Mouse (Mus musculus) stomach, embryonic 16.5 days (tissue): ENCODE measurements around the gene Lfng. TPM values are rescaled to one million over a fixed set of nuclear protein-coding genes. Genes with fewer than 3 reads are reported as not detected.

Experiments
- ATAC-seq: fragments of 200-750 bp; cut with Nextera tagmentation; 2 replicates; pipeline ENCODE4 v1.8.0; 2017; ENCODE audit warnings: moderate number of reproducible peaks, moderate TSS enrichment; ENCODE audit not compliant: insufficient read depth, low FRiP score
- H3K27ac ChIP-seq: fragments of 300-500 bp; sonication (generic); 2 replicates; pipeline ENCODE4 v1.5.1; 2014; ENCODE audit warnings: low read length
- H3K27me3 ChIP-seq: fragments of 300-500 bp; sonication (generic); 2 replicates; pipeline ENCODE4 v1.6.1; 2014; ENCODE audit warnings: low read length, control low read depth, mixed read lengths; ENCODE audit not compliant: control insufficient read depth, insufficient read depth
- H3K36me3 ChIP-seq: fragments of 300-500 bp; sonication (generic); 2 replicates; pipeline ENCODE4 v1.6.1; 2014; ENCODE audit warnings: low read length; ENCODE audit not compliant: control insufficient read depth, insufficient read depth
- H3K4me1 ChIP-seq: fragments of 300-500 bp; sonication (generic); 2 replicates; pipeline ENCODE4 v1.6.1; 2014; ENCODE audit warnings: low read length, control low read depth, mixed read lengths; ENCODE audit not compliant: control insufficient read depth, insufficient read depth
- H3K4me2 ChIP-seq: fragments of 300-500 bp; sonication (generic); 2 replicates; pipeline ENCODE4 v1.6.1; 2014; ENCODE audit warnings: low read depth, low read length, mixed read lengths
- H3K4me3 ChIP-seq: fragments of 300-500 bp; sonication (generic); replicated peaks from 2 replicates; pipeline ENCODE4 v1.5.1; 2014; ENCODE audit warnings: mild to moderate bottlenecking, low read length
- H3K9ac ChIP-seq: fragments of 300-500 bp; sonication (generic); 2 replicates; pipeline ENCODE4 v1.6.1; 2014; ENCODE audit warnings: low read length
- H3K9me3 ChIP-seq: fragments of 300-500 bp; sonication (generic); replicated peaks from 2 replicates; pipeline ENCODE4 v1.6.1; 2016; ENCODE audit warnings: low read length, control low read depth; ENCODE audit not compliant: control insufficient read depth
- WGBS: fragments of 180-500 bp; shearing (Covaris S2); extraction: QIAGEN DNeasy Blood & Tissue Kit; methylation state at CpG from one replicate; pipeline ENCODE4 v1.1.7; 2014; 5-methylcytosine and 5-hydroxymethylcytosine counted together
- polyA plus RNA-seq: library from polyadenylated mRNA; unstranded; fragments of >200 nt; fragmentation: Nextera tagmentation; extraction: Ambion mirVana; gene quantifications from 2 replicates; pipeline ENCODE4 v1.2.1, GENCODE M21; 2015

Lfng gene
- polyA plus RNA-seq, 1 experiment from 2014 or later = 21.5 TPM

DNA sequence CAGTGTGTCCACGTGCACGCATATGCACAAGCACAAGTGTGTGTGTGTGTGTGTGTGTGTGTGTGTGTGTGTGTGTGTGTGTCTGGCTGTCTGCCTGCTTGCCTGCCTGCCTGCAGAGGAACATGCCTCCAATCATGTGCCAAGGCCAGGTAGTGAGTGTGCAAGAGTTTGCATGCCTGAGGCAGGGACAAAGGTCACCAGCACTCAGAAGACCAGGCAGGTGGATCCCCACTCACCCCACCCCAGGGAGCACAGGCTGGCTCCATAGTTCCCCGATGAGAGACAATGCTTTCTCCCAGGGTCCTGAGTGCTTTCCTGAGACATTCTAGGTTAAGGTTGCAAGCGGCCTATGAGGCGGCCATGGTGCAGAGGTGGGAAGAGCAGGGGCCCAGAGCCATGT lies 17.1 kb downstream of the Lfng start:
- Histone ChIP-seq H3K36me3 (peaks cover 19% of the 10 kb centered on the region), H3K9ac (no peak overlapping the region), H3K27me3 (no peaks in the 10 kb centered on the region), H3K4me2 (no peak overlapping the region), H3K4me1 (no peaks in the 10 kb centered on the region), H3K4me3 (no peak overlapping the region), H3K27ac (no peak overlapping the region), H3K9me3 (no peaks in the 10 kb centered on the region)
- WGBS = 88% methylated on average over 5 of the region's 5 CpGs
- ATAC-seq = no peak

DNA sequence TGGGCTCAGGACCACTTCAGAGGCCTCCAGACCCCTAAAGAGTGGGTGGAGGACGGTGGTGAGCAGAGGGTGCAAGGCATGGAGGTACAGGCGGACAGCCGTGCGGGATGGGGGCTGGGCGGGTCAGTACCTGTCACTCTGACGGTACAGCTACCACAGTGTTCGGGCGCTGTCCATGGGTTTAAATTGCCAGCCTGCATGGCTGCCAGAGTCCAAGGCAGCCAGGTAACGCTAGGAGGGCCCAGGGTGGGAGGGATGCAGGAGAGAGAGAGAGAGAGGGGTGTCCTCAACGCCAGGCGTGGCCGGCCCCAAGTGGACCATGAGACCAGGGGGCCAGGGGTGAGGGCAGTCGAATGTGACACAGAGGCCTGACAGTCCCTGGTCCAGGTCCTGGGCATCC lies 17.8 kb downstream of the Lfng start:
- H3K27me3 ChIP-seq = no peaks in the 10 kb centered on the region
- H3K27ac ChIP-seq = no peak overlapping the region
- H3K36me3 ChIP-seq = peaks cover 20% of the 10 kb centered on the region
- H3K4me3 ChIP-seq = no peak overlapping the region
- H3K4me2 ChIP-seq = no peak overlapping the region
- peak; percentile 14; the same call in 1 of the 2 replicates for ATAC-seq
- WGBS = 94% methylated on average over 13 of the region's 13 CpGs
- no peaks in the 10 kb centered on the region for H3K4me1 ChIP-seq
- H3K9me3 ChIP-seq = no peaks in the 10 kb centered on the region
- H3K9ac ChIP-seq = no peak overlapping the region

DNA sequence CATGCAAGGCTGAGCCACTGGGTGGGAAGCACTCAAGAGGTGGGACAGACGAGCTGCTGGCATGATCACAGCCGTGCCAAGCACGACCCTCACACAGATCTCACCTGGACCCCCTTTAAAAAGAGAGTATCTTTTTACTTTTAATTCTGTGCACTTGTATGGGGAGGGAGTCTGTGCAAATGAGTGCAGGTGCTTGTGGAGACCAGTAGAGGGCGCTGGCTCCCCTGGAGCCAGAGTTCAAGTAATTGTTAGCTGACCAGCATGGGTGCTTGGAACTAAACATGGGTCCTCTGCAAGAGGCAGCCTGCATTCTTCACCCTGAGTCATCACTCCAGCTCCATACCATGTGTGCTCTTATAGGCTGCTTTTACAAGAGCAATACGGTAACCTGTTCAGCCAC lies 20.5 kb downstream of the Lfng start:
- Histone ChIP-seq H3K4me1 (no peaks in the 10 kb centered on the region), H3K4me2 (no peak overlapping the region), H3K9ac (no peak overlapping the region), H3K27me3 (no peaks in the 10 kb centered on the region), H3K4me3 (no peak overlapping the region), H3K27ac (no peak overlapping the region), H3K36me3 (peaks cover 29% of the 10 kb centered on the region), H3K9me3 (no peaks in the 10 kb centered on the region)
- 94% methylated on average over 5 of the region's 5 CpGs for WGBS
- no peak for ATAC-seq

DNA sequence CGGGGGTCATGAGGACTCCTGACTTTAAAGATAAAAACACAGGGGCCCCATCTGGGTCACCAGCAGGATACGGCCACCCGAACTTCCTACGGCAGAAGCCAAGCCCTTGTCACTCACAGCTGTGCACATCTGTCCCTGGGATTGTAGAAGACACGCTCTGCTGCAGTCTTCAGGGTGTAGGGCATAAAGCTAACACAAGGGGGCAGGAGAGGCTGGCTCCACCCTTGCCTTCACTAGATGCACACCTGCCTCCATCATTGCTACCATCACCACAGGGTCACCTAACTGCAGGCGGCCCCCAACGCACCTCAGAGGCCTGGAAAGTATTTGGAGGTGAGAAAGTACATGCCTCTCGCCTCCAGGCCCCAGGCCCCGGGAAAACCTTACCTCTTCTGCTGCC lies 21.9 kb downstream of the Lfng start:
- H3K4me2 ChIP-seq = no peak overlapping the region
- H3K36me3 ChIP-seq = peaks cover 26% of the 10 kb centered on the region
- no peaks in the 10 kb centered on the region for H3K27me3 ChIP-seq
- no peak overlapping the region for H3K27ac ChIP-seq
- no peak overlapping the region for H3K4me3 ChIP-seq
- no peaks in the 10 kb centered on the region for H3K9me3 ChIP-seq
- H3K9ac ChIP-seq = no peak overlapping the region
- H3K4me1 ChIP-seq = no peaks in the 10 kb centered on the region
- no peak for ATAC-seq
- WGBS = 88% methylated on average over 9 of the region's 9 CpGs

DNA sequence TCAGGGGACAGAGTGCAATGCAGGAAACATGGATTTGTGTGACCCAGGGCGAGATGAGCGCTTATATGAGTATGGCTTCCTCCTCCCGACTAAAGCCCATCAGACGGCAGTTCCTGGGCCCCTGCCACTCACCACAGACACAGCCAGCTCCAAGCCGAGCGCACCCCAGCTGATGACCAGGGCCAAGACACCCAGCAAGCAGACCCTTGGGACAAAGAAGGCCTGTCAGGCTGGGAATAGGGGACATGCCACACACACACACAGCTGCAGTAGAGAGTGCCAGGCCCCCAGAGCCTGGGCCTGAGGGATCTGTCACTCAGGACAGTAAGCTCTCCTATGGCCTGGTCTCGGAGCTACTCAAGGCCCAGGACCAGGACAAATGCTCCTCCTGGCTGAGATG lies 26.3 kb downstream of the Lfng start:
- Histone ChIP-seq H3K27me3 (no peaks in the 10 kb centered on the region), H3K27ac (no peak overlapping the region), H3K4me1 (no peaks in the 10 kb centered on the region), H3K9ac (no peak overlapping the region), H3K9me3 (no peaks in the 10 kb centered on the region), H3K4me2 (no peak overlapping the region), H3K36me3 (peaks cover 32% of the 10 kb centered on the region), H3K4me3 (no peak overlapping the region)
- ATAC-seq = no peak
- WGBS = 89% methylated on average over 7 of the region's 7 CpGs

DNA sequence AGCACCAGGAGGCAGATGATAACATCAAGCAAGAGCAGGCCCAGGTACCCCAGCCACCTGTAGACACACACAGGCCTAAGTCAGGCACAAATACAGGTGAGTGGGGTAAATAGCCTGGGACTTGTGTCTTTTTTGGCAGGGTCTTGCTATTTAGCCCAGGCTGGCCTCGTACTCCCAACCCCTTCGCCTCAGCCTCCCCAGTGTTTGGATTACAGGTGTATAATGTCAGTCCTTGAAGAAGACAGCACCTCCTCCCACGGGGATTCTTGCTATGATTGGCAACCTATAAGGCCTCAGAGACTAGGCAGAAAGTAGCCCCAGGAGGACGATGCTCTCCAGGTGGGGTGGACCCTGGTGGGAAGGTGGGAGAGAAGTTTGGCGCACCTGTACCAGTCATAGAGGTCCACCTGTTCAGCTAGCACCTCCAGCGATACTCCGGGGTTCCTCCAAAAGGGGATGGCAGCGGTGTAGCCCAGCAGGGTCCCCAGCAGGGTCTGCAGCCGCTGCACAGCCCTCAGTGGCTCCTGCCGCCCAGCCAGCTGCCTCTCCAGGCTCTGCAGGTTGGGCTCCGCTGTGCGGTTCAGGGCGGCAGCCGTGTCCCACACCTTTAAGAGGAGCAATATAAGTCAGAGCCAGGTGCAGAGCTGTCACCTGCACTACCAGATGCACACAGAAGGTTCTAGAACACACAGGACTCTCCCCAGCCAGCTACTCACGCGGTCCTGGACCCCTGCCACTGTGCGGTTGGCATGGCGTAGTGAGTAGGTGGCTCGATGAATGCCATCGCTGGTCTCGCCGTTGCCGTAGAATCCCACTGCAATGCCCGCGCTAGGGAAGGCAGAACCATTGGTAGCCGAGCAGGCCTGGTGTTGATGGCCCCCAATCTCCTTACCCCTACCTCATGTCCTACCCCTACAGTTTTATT lies 27.9 kb downstream of the Lfng start:
- Histone ChIP-seq H3K27ac (no peak overlapping the region), H3K36me3 (peaks cover 23% of the 10 kb centered on the region; the same call in 1 of the 2 replicates), H3K9ac (no peak overlapping the region), H3K4me3 (no peak overlapping the region), H3K9me3 (no peaks in the 10 kb centered on the region), H3K4me1 (peaks cover 4% of the 10 kb centered on the region; the same call in 1 of the 2 replicates), H3K27me3 (no peaks in the 10 kb centered on the region), H3K4me2 (no peak overlapping the region)
- no peak for ATAC-seq
- 91% methylated on average over 26 of the region's 26 CpGs for WGBS

DNA sequence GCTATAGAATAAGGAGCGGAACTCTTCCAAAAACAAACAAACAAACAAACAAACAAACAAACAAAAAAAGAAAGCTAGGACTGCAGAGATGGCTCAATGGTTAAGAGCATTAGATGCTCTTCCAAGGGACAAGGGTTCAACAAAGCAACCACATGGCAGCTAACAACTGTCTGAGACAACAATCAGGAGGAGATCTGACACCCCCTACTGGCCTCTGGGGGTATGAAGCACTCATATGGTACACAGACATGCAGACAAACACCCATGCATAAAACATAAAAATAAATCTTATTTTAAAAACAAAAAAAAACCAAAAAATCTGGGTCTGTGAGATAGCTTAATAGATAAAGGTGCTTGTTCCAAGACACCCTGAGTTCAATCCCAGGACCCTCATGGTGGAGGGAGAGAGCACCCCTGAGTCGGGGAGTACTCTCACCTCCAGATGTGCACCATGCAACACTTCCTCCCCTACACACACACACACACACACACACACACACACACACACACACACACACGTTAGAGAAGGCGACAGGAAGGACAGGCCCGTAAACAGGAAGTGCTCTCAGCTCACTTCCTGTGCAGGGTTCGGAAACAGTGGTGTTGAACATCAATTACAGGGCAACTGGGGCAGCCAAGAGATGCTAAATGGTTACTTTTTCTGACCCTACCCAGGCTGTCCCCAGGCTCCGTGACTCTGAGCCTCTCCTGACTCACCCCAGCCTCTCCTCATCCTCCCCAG lies 29.4 kb downstream of the Lfng start:
- Histone ChIP-seq H3K36me3 (peaks cover 23% of the 10 kb centered on the region; the same call in 1 of the 2 replicates), H3K4me2 (no peak overlapping the region), H3K4me3 (no peak overlapping the region), H3K27ac (peak overlapping the region; percentile 52; the same call in 1 of the 2 replicates), H3K9ac (no peak overlapping the region), H3K27me3 (no peaks in the 10 kb centered on the region), H3K4me1 (peaks cover 15% of the 10 kb centered on the region), H3K9me3 (no peaks in the 10 kb centered on the region)
- ATAC-seq = no peak
- 78% methylated on average over 7 of the region's 7 CpGs for WGBS

DNA sequence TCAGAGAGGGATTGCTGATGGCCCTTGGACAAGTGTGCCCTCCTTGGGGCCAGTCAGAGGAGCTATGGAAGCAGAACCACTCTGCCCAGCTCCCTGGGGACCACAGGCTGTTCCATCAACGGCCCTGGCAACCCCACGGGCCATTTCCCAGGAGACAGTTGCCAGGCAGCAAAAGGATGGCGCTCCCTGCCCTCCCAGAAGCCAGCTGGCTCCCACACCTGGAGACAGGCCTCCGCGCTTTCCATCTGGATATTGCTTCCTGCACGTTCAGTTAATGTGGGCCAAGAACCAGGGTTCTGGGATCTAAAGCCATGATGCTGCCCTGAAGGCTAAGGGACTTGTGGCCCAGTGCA lies 29.9 kb downstream of the Lfng start:
- no peak for ATAC-seq
- Histone ChIP-seq H3K4me1 (peaks cover 20% of the 10 kb centered on the region), H3K27ac (peak overlapping the region; percentile 52; the same call in 1 of the 2 replicates), H3K9me3 (no peaks in the 10 kb centered on the region), H3K27me3 (no peaks in the 10 kb centered on the region), H3K9ac (no peak overlapping the region), H3K36me3 (peaks cover 20% of the 10 kb centered on the region; the same call in 1 of the 2 replicates), H3K4me2 (no peak overlapping the region), H3K4me3 (no peak overlapping the region)
- 87% methylated on average over 6 of the region's 6 CpGs for WGBS

DNA sequence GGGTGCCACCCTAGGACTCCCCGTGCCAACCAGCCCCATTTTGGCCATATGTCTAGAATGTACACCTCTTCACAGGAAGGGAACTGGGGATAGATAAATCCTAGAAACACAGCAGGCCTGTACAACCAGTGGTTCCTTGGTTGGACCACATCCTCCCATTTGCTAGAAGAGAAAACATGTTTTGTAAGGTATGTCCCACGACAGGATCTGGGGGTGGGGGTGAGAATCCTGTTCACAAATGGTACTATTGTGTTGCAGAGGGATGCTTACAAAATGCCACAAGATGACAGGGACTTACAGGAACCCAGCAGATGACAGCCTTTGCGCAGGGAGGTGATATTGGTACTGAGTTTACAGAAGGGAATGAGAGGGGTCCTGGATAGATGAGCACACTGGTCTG lies 30.9 kb downstream of the Lfng start:
- H3K4me3 ChIP-seq = no peak overlapping the region
- H3K4me2 ChIP-seq = no peak overlapping the region
- no peak for ATAC-seq
- no peak overlapping the region for H3K9ac ChIP-seq
- H3K4me1 ChIP-seq = peaks cover 29% of the 10 kb centered on the region
- no peak overlapping the region for H3K27ac ChIP-seq
- 0 out of 2 replicates have a peak, but pooled peaks cover 14% of the 10 kb centered on the region for H3K36me3 ChIP-seq
- WGBS = 89% methylated on average over 3 of the region's 3 CpGs
- H3K9me3 ChIP-seq = no peaks in the 10 kb centered on the region
- H3K27me3 ChIP-seq = no peaks in the 10 kb centered on the region
